Mouse (Mus musculus): Measurements from ENCODE around the gene Ntm.

Ntm gene

GRCm38 (mm10) chr9:29269988-29270387 is 693.0 kb downstream of the Ntm start:
- DNase-seq: no peak

- no peak for DNase-seq
Observed at GRCm38 (mm10) chr9:29269277-29269646, 693.7 kb downstream of the Ntm start.

- no peak for DNase-seq
Observed at GRCm38 (mm10) chr9:29268583-29269276, 694.2 kb downstream of the Ntm start.

GRCm38 (mm10) chr9:29267663-29268062 is 695.3 kb downstream of the Ntm start:
- DNase-seq: no peak

- no peak for DNase-seq
Observed at GRCm38 (mm10) chr9:29265177-29265576, 697.8 kb downstream of the Ntm start.

- DNase-seq: no peak
Observed at GRCm38 (mm10) chr9:29262836-29263235, 700.1 kb downstream of the Ntm start.

GRCm38 (mm10) chr9:29252866-29253265 is 710.1 kb downstream of the Ntm start:
- DNase-seq: no peak

- no peak for DNase-seq
Observed at GRCm38 (mm10) chr9:29250813-29251212, 712.1 kb downstream of the Ntm start.

GRCm38 (mm10) chr9:29247812-29248211 is 715.1 kb downstream of the Ntm start:
- DNase-seq: no peak

GRCm38 (mm10) chr9:29244006-29244405 is 718.9 kb downstream of the Ntm start:
- DNase-seq: no peak

- DNase-seq: no peak
Observed at GRCm38 (mm10) chr9:29242497-29243422, 720.2 kb downstream of the Ntm start.

- DNase-seq: no peak
Observed at GRCm38 (mm10) chr9:29240797-29241196, 722.1 kb downstream of the Ntm start.

- DNase-seq: no peak
Observed at GRCm38 (mm10) chr9:29238973-29239372, 724.0 kb downstream of the Ntm start.

GRCm38 (mm10) chr9:29236752-29237151 is 726.2 kb downstream of the Ntm start:
- DNase-seq: no peak

- DNase-seq: no peak
Observed at GRCm38 (mm10) chr9:29227747-29228146, 735.2 kb downstream of the Ntm start.

GRCm38 (mm10) chr9:29222915-29223545 is 739.9 kb downstream of the Ntm start:
- DNase-seq: no peak

- no peak for DNase-seq
Observed at GRCm38 (mm10) chr9:29220941-29221615, 741.9 kb downstream of the Ntm start.

GRCm38 (mm10) chr9:29220493-29220892 is 742.4 kb downstream of the Ntm start:
- no peak for DNase-seq

GRCm38 (mm10) chr9:29217951-29218350 is 745.0 kb downstream of the Ntm start:
- DNase-seq: no peak

- no peak for DNase-seq
Observed at GRCm38 (mm10) chr9:29216528-29216927, 746.4 kb downstream of the Ntm start.

GRCm38 (mm10) chr9:29215796-29216195 is 747.1 kb downstream of the Ntm start:
- no peak for DNase-seq

GRCm38 (mm10) chr9:29215241-29215640 is 747.7 kb downstream of the Ntm start:
- DNase-seq: no peak

GRCm38 (mm10) chr9:29209243-29209642 is 753.7 kb downstream of the Ntm start:
- DNase-seq: no peak
